Mouse (Mus musculus): ENCODE measurements around the gene Ccdc71. TPM values are rescaled to one million over a fixed set of nuclear protein-coding genes. Genes with fewer than 3 reads are reported as not detected.

The Ccdc71 gene
- polyA plus RNA-seq, 1 experiment from 2014 or later, result 50.7 TPM

GRCm38 (mm10) chr9:108507619-108508434, 47.5 kb downstream of the Ccdc71 start, which contains the start of gene Qars:
TSS of gene Qars (plus strand) at chr9:108507706.
- H3K4me3 ChIP-seq (ENCODE audit: low read length), result peak within 1 kb of the TSS; percentile 85
- no peaks in the 10 kb centered on the region for H3K9me3 ChIP-seq (ENCODE audit: control insufficient read depth, low read length)
- WGBS, result under 1% methylated on average over 37 of the region's 37 CpGs
- peak within 1 kb of the TSS; percentile 79 for H3K27ac ChIP-seq (ENCODE audit: low read depth, low read length)
- H3K4me2 ChIP-seq (replicated peaks; ENCODE audit: low read depth, low read length), result peak within 1 kb of the TSS; percentile 71
- H3K36me3 ChIP-seq (ENCODE audit: control insufficient read depth, insufficient read depth, low read length), result peaks cover 40% of the 10 kb centered on the region
- peak; percentile 97 for ATAC-seq (ENCODE audit: low FRiP score, low TSS enrichment)
- H3K4me1 ChIP-seq (ENCODE audit: control insufficient read depth, insufficient read depth, low read length), result peaks cover 8% of the 10 kb centered on the region
- H3K27me3 ChIP-seq (ENCODE audit: control insufficient read depth, insufficient read depth, low read length), result no peaks in the 10 kb centered on the region
- peak within 1 kb of the TSS; percentile 83 for H3K9ac ChIP-seq (ENCODE audit: low read depth, low read length)

- 90% methylated on average over 7 of the region's 7 CpGs for WGBS
- H3K27ac ChIP-seq (ENCODE audit: low read depth, low read length), result no peak overlapping the region
- ATAC-seq (ENCODE audit: low FRiP score, low TSS enrichment), result no peak
- peaks cover 8% of the 10 kb centered on the region for H3K4me1 ChIP-seq (ENCODE audit: control insufficient read depth, insufficient read depth, low read length)
- H3K9ac ChIP-seq (ENCODE audit: low read depth, low read length), result peak overlapping the region; percentile 83; the same call in 1 of the 2 replicates
- H3K9me3 ChIP-seq (ENCODE audit: control insufficient read depth, low read length), result no peaks in the 10 kb centered on the region
- peak overlapping the region; percentile 71 for H3K4me2 ChIP-seq (replicated peaks; ENCODE audit: low read depth, low read length)
- H3K4me3 ChIP-seq (ENCODE audit: low read length), result peak overlapping the region; percentile 85
- H3K27me3 ChIP-seq (ENCODE audit: control insufficient read depth, insufficient read depth, low read length), result no peaks in the 10 kb centered on the region
- peaks cover 41% of the 10 kb centered on the region for H3K36me3 ChIP-seq (ENCODE audit: control insufficient read depth, insufficient read depth, low read length)
Measured at GRCm38 (mm10) chr9:108508776-108509175, 48.4 kb downstream of the Ccdc71 start.

Other genes starting within 250 kb of the Ccdc71 start
- gene Dag1, start 196.6 kb upstream of the Ccdc71 start, polyA plus RNA-seq (2014; fragmentation: Nextera tagmentation; extraction: Ambion mirVana), result 60.7 and 129 TPM in 2 replicates
- 40.2 and 42.4 TPM in 2 replicates for gene Nicn1, start 170.1 kb upstream of the Ccdc71 start, polyA plus RNA-seq (2014; fragmentation: Nextera tagmentation; extraction: Ambion mirVana)
- gene Amt, start 163.7 kb upstream of the Ccdc71 start, polyA plus RNA-seq (2014; fragmentation: Nextera tagmentation; extraction: Ambion mirVana), result 30.8 and 35.1 TPM in 2 replicates
- 317 and 358 TPM in 2 replicates for gene Rhoa, start 154.4 kb upstream of the Ccdc71 start, polyA plus RNA-seq (2014; fragmentation: Nextera tagmentation; extraction: Ambion mirVana)
- 26.6 and 27.8 TPM in 2 replicates for gene Tcta, start 154.4 kb upstream of the Ccdc71 start, polyA plus RNA-seq (2014; fragmentation: Nextera tagmentation; extraction: Ambion mirVana)
- gene Gpx1, start 121.6 kb upstream of the Ccdc71 start, polyA plus RNA-seq (2014; fragmentation: Nextera tagmentation; extraction: Ambion mirVana), result 654 and 725 TPM in 2 replicates
- 62.1 and 114 TPM in 2 replicates for gene Usp4, start 112.7 kb upstream of the Ccdc71 start, polyA plus RNA-seq (2014; fragmentation: Nextera tagmentation; extraction: Ambion mirVana)
- gene 1700102P08Rik, start 67.7 kb upstream of the Ccdc71 start, polyA plus RNA-seq (2014; fragmentation: Nextera tagmentation; extraction: Ambion mirVana), result 0.36 and 0.79 TPM in 2 replicates
- 1.8 and 2.9 TPM in 2 replicates for gene Ccdc36, start 32.0 kb upstream of the Ccdc71 start, polyA plus RNA-seq (2014; fragmentation: Nextera tagmentation; extraction: Ambion mirVana)
- gene BC048562, start 24.0 kb upstream of the Ccdc71 start, polyA plus RNA-seq (2014; fragmentation: Nextera tagmentation; extraction: Ambion mirVana), result not detected in 2 replicates
- 21.6 and 22.9 TPM in 2 replicates for gene Klhdc8b, start 1.1 kb downstream of the Ccdc71 start, polyA plus RNA-seq (2014; fragmentation: Nextera tagmentation; extraction: Ambion mirVana)
- gene Lamb2, start 19.2 kb downstream of the Ccdc71 start, polyA plus RNA-seq (2014; fragmentation: Nextera tagmentation; extraction: Ambion mirVana), result 21.5 and 31.9 TPM in 2 replicates
- gene Usp19, start 30.1 kb downstream of the Ccdc71 start, polyA plus RNA-seq (2014; fragmentation: Nextera tagmentation; extraction: Ambion mirVana), result 45.4 and 69.4 TPM in 2 replicates
- 99.1 and 117 TPM in 2 replicates for gene Qars, start 47.2 kb downstream of the Ccdc71 start, polyA plus RNA-seq (2014; fragmentation: Nextera tagmentation; extraction: Ambion mirVana)
- gene Qrich1, start 56.3 kb downstream of the Ccdc71 start, polyA plus RNA-seq (2014; fragmentation: Nextera tagmentation; extraction: Ambion mirVana), result 91.0 and 139 TPM in 2 replicates
- 185 and 229 TPM in 2 replicates for gene Impdh2, start 99.8 kb downstream of the Ccdc71 start, polyA plus RNA-seq (2014; fragmentation: Nextera tagmentation; extraction: Ambion mirVana)
- 37.0 and 50.6 TPM in 2 replicates for gene Ndufaf3, start 106.9 kb downstream of the Ccdc71 start, polyA plus RNA-seq (2014; fragmentation: Nextera tagmentation; extraction: Ambion mirVana)
- gene Dalrd3, start 109.4 kb downstream of the Ccdc71 start, polyA plus RNA-seq (2014; fragmentation: Nextera tagmentation; extraction: Ambion mirVana), result 130 and 159 TPM in 2 replicates
- 86.0 and 114 TPM in 2 replicates for gene Wdr6, start 118.2 kb downstream of the Ccdc71 start, polyA plus RNA-seq (2014; fragmentation: Nextera tagmentation; extraction: Ambion mirVana)
- 7.5 and 7.7 TPM in 2 replicates for gene P4htm, start 137.1 kb downstream of the Ccdc71 start, polyA plus RNA-seq (2014; fragmentation: Nextera tagmentation; extraction: Ambion mirVana)
- 32.7 and 38.8 TPM in 2 replicates for gene Arih2, start 188.9 kb downstream of the Ccdc71 start, polyA plus RNA-seq (2014; fragmentation: Nextera tagmentation; extraction: Ambion mirVana)
- gene Slc25a20, start 201.6 kb downstream of the Ccdc71 start, polyA plus RNA-seq (2014; fragmentation: Nextera tagmentation; extraction: Ambion mirVana), result 25.8 and 41.7 TPM in 2 replicates
- 25.9 and 28.8 TPM in 2 replicates for gene Prkar2a, start 228.8 kb downstream of the Ccdc71 start, polyA plus RNA-seq (2014; fragmentation: Nextera tagmentation; extraction: Ambion mirVana)